Mouse (Mus musculus) embryo, embryonic 10.5 days (tissue): Measurements from ENCODE around the gene Csf1.

Experiments
- DNase-seq: peaks from one replicate; pipeline ENCODE4 v3.0.0-alpha.2; 2015; ENCODE audit warnings: low spot score

The Csf1 gene

DNA sequence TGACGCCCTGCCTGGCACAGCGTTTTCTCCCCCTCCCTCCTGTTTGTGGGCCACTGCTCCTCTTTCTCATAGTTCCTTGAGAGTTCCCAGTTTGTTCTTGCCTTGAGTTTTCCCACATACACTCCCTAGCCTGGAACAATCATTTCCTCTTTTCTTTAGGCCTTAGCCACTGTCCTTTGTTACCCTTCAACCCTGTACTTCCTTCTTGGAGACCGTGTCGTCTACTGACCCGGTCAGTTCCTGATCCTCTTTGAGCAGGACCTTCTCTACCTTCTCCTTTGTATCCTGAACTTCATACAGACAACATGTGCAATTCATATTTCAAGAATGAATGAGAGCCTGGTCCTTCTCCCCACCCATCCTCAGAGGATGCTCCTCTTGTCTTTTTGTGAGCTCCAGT, 21.0 kb upstream of the Csf1 start:
- DNase-seq: no peak

DNA sequence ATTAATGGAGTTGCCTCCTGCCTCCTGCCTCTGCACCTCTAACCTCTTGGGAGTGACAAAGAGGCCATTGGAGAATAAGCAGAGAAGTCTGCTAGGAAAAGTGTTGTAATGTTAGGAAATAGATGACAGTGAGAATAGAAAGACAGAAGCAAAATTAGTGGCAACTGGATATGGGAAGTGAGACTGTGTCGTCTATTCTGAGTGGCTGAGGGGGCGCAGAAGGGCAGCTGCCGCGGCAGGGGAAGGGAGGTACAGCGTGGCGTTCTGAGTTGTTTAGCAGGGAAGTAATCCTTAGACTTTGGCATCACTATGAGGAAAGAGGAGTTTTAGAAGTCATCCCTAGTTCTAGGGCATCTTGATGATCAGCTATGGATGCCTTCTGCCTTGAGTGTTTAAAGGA, 17.7 kb upstream of the Csf1 start:
- DNase-seq: no peak

- peak; percentile 31 for DNase-seq
Observed at GRCm38 (mm10) chr3:107776295-107776694, 16.0 kb upstream of the Csf1 start.

- no peak for DNase-seq
Observed at GRCm38 (mm10) chr3:107775736-107776135, 15.5 kb upstream of the Csf1 start.

GRCm38 (mm10) chr3:107775056-107775455, 14.8 kb upstream of the Csf1 start:
- no peak for DNase-seq

- no peak for DNase-seq
Observed at GRCm38 (mm10) chr3:107772860-107773259, 12.6 kb upstream of the Csf1 start.

DNA sequence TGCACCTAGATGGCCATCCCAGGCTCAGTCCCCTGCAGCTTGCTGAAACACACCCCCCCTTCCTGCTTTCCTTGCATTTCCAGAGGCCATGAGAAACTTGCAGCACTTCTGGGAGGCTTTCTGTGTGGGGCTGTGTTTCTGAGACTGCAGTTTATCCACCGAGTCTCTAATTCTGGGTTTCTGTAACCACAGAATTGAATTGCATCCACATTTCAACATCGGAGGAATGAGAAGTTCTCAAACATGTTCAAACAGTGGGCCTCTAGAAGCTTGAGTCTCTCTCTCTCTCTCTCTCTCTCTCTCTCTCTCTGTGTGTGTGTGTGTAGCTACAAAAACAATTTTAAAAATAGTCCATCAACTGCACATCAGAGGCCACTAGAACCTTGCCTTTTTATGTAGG, 9.4 kb upstream of the Csf1 start:
- no peak for DNase-seq

DNA sequence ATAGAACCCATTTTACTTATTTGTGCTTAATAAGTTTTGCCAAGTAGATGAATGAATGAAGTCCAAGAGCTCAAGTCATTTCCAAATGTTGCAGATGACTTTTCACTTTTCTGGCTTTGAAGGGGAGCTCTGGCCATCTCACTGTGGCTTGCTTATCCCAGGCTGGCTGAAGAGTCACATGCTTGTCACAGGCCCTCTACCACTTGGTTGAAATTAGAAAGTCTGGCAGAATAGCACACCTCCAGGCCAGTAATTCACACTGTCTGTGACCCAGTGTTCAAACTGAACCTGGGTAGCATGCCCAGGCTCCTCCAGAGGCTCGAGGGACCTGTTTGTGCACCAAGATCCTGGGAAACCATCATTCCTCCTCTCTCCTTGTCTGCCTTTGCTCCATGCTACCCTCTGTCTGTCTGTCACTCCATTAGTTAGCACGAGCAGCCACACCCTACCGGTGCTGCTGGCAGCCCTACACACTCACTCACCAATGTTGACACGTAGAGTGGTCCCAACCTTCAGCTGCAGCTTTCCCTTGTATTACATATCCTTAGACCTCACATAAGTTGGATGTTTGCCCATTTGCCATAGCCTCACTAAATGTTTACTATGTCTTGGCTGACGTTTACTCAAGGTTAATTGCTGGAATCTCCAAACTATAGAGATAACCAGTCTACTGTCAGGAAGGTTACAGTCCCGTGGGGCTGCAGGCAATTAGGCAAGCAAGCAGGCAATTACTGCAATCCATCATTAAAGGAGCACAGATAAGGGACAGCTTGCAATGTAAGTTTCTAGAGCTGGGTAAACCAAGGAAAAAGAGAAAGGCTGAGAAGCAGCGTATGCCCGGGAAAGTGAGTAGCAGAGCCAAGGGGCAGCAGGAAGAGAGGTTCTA, 8.1 kb upstream of the Csf1 start:
- DNase-seq: no peak

GRCm38 (mm10) chr3:107766804-107767203, 6.5 kb upstream of the Csf1 start:
- no peak for DNase-seq

GRCm38 (mm10) chr3:107765979-107766378, 5.7 kb upstream of the Csf1 start:
- no peak for DNase-seq

DNA sequence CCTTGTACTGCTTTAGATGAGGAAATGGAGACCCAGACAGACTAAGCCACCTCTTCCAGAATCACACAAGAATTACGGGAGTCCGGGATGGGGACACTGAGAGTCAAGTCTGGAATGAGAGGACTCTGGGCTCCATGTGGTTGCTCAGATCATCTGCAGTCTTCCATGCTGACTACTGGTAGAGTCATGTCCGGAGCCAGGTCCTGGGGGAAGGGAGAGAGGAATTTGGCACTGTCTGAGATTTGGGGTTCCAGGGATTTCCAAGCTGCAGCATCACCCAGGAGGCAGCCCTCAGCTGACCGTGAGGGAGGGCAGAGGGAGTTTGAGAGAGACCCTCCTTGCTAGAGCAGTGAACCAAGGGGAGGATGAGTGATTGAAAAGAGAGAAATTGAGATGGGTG, 3.3 kb upstream of the Csf1 start:
- DNase-seq: no peak

DNA sequence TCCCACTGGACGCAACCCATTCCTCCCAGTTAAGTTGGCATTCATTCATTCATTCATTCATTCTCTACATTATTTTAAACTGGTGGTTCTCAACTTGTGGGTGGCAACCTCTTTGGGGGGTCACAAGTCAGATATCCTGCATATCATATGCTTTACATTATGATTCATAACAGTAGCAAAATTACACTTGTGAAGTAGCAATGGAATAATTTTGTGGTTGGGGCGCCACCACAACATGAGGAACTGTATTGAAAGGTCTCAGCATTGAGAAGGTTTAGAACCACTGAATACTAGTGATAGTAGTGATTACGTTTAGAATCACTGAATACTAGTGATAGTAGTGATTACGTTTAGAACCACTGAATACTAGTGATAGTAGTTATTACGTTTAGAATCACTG, 1.2 kb upstream of the Csf1 start:
- DNase-seq: no peak

- no peak for DNase-seq
Observed at GRCm38 (mm10) chr3:107760771-107761170, 502 bp upstream of the Csf1 start.

DNA sequence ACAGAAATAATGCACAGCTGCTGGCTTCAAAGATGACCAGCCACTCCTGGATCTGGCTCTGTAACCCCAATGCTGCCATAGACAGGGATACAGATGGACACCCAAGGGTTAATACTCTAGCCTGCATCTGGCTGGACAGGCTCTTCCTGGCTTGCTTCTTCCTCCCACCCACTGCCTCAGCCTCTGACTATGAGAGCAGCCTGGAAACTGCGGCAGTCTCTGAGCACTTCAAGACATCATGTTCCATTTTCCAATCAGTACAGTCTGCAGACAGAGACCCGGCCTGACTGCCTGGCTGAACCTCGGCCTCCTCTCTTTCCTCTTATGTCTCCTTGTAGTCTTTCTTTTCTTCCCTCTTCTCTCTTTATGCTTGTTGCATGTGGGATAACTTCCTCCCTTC, 1.6 kb downstream of the Csf1 start:
- peak; percentile 40 for DNase-seq

DNA sequence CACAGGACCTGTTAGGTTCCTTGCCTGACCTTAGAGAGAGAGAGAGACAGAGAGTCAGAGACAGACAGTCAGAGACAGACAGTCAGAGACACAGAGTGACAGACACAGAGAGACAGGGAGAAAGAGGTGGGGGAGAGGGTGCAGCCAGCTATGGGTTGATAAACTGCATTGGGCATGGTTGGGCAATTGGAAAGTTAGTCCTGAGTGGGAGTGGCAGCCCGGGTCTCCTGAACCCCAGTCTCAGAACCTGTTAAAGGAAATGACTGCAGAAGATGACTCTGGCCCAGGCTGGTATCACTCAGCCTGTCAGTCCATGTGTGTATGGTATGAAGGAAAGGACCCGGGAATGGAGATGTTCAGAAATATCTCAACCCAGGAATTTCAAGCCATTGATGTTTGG, 2.1 kb downstream of the Csf1 start:
- no peak for DNase-seq

DNA sequence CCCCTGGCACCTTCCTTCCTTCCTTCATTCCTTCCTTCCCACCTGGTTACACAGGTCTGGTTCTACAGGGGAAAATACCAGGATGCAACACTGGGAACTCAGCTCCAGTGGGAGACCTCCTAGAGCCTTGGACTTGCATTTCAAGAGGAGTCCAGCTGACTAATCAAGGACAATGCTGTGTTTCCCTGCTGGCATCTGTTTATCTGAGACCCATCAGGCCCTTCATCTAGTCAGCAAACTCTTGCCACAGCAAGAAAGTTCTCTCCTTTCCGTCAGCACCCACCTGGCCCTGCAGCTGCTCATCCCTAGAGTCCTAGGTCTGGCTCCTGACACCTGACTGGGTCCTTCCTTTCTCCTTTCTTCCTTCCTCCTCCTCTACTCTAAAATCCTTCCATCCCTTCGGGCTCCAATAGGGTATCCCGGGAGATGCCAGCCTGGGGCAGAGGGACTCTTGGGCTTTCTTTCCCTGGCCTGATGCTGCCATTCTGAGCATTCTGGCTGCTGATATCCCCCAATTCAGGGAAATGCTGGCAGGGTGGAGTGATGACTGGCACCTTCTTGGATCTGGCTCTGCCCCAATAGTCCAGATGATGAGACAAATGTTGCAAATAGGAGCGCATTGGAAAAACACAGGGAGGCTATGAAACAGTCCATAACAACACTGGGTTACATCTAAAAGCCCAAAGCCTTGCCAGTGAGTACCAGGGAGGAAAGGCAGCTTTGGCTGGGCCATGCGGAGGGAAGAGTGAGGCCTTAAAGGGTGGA, 2.7 kb downstream of the Csf1 start:
- no peak for DNase-seq

- no peak for DNase-seq
Observed at GRCm38 (mm10) chr3:107756481-107756866, 3.8 kb downstream of the Csf1 start.

GRCm38 (mm10) chr3:107755702-107756480, 4.4 kb downstream of the Csf1 start:
- DNase-seq: no peak

DNA sequence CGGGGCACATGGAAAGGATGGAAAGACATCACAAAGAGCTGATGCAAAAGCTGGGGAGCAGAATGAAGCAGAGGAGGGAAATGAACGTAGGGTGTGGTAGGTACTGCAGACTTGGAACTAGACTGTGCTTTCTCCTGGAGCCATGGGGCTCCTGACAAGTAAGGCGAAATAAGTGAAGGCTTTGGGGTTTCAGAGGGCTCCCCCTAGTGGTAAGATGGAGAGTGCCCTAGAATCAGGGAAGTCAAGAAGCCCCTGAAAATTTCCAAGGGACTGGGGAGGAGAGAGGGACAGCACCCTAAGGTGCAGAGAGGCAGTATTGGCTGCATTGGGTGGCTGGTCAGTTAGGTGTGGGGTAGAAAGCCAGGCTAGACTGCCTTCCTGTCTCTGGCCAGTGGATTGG, 5.6 kb downstream of the Csf1 start:
- DNase-seq: peak; percentile 81

GRCm38 (mm10) chr3:107751607-107752006, 8.7 kb downstream of the Csf1 start:
- no peak for DNase-seq

DNA sequence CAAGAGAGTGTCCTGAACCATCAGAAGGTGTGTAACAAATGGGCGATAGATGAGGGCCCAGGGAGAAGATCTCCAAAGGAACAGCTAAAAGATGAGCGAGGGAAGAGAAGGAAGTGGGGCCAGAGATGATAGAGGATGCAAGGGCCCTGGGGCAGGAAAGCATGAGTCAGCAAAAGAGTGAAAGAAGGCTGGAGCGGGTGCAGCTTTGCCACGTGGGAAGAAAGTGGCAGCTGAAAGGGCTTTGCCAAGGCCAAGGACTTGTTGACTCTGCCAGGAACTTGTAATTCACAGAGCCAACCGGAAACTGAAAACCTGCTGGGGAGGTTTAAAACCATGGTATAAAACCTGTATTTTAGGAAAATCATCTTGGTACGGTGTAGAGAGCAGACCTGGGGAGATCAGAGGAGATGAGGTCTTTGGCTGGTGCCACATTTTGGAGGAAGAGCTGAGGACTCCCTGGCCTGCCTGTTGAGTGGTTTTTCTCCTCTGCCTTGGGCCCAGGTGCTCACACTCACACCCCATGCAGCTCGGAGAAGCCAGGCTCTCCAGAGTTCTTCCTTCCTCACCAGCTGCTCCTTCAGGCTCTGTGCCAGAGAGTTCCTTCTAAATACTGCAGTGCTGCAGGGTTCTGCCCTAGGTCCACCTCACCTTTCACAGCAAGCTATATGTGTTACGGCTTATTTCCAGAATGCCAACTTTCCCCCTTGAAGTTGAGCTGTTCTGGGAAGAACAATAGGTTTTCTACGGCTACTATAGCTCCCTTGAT, 9.3 kb downstream of the Csf1 start:
- DNase-seq: no peak

GRCm38 (mm10) chr3:107749446-107749845, 10.8 kb downstream of the Csf1 start:
- no peak for DNase-seq
